Mouse (Mus musculus): ENCODE results near the gene Jarid2.

GRCm38 (mm10) chr13:44720094-44720493 is 9.2 kb upstream of the Jarid2 start:
- no peak for TF ChIP-seq CTCF (IDR thresholded peaks at IDR 0.05; ENCODE audit: control insufficient read depth, insufficient read depth, insufficient replicate concordance, low read depth, low read length)
- TF ChIP-seq POLR2A (IDR thresholded peaks at IDR 0.05; ENCODE audit: control insufficient read depth, low read depth, low read length) = no peak

Data from testis, adult 2 months (tissue).